Mouse (Mus musculus) thymus, postnatal 10 days (tissue): ENCODE results near the gene Tspan10.

Source experiments
- DNase-seq, 2 experiments: peaks; one replicate each; pipeline ENCODE4 v3.0.0; 2021; ENCODE audit warnings: low spot score in 2 of 2

Tspan10 gene

GRCm38 (mm10) chr11:120455413-120455812, 13.0 kb downstream of the Tspan10 start:
- DNase-seq, result no peak

GRCm38 (mm10) chr11:120457370-120457769, 14.9 kb downstream of the Tspan10 start:
- no peak for DNase-seq

- peak; percentile 59 to 71 for DNase-seq
Observed at GRCm38 (mm10) chr11:120457772-120458751, 15.6 kb downstream of the Tspan10 start, which contains the start of the genes Oxld1 and Ccdc137. Oxld1 (minus strand) TSS chr11:120458068. Ccdc137 (plus strand) TSS chr11:120458115.

GRCm38 (mm10) chr11:120458847-120459597, 16.6 kb downstream of the Tspan10 start:
- no peak for DNase-seq

- DNase-seq, result no peak
Observed at GRCm38 (mm10) chr11:120463536-120463935, 21.1 kb downstream of the Tspan10 start.

- DNase-seq, result no peak
Observed at GRCm38 (mm10) chr11:120464365-120464764, 21.9 kb downstream of the Tspan10 start.

GRCm38 (mm10) chr11:120465521-120465920, 23.1 kb downstream of the Tspan10 start:
- no peak for DNase-seq

GRCm38 (mm10) chr11:120467051-120467735, 24.7 kb downstream of the Tspan10 start, which contains the start of gene Arl16:
Arl16 (minus strand) TSS chr11:120467607.
- DNase-seq, result peak; percentile 95

- DNase-seq, result no peak
Observed at GRCm38 (mm10) chr11:120467736-120468092, 25.3 kb downstream of the Tspan10 start.

- no peak for DNase-seq
Observed at GRCm38 (mm10) chr11:120472052-120472451, 29.6 kb downstream of the Tspan10 start.

- DNase-seq, result no peak
Observed at GRCm38 (mm10) chr11:120483448-120483934, 41.0 kb downstream of the Tspan10 start.

GRCm38 (mm10) chr11:120484265-120484981, 42.0 kb downstream of the Tspan10 start, which contains the start of gene Mrpl12:
Mrpl12 (plus strand) TSS chr11:120484613.
- peak; percentile 80 to 83 for DNase-seq

GRCm38 (mm10) chr11:120485251-120485650, 42.8 kb downstream of the Tspan10 start:
- DNase-seq, result no peak

GRCm38 (mm10) chr11:120488516-120488915, 46.1 kb downstream of the Tspan10 start:
- DNase-seq, result no peak

- DNase-seq, result peak; percentile 54 to 82
Observed at GRCm38 (mm10) chr11:120489054-120489761, 46.8 kb downstream of the Tspan10 start.

GRCm38 (mm10) chr11:120490291-120491046, 48.0 kb downstream of the Tspan10 start:
- no peak for DNase-seq

GRCm38 (mm10) chr11:120491317-120492023, 49.0 kb downstream of the Tspan10 start, which contains the start of gene Slc25a10:
Slc25a10 (plus strand) TSS chr11:120491840.
- DNase-seq, result peak; percentile 58 to 66

- DNase-seq, result no peak
Observed at GRCm38 (mm10) chr11:120492024-120492877, 49.8 kb downstream of the Tspan10 start.
